Mouse (Mus musculus) liver, adult 2 months (tissue): ENCODE results near the gene Ptprd.

Experiments
- CTCF ChIP-seq: fragments of 200-500 bp; IDR thresholded peaks from 2 replicates; pipeline ENCODE4 v1.5.1; 2011; ENCODE audit warnings: low read depth, low read length, control low read depth
- POLR2A ChIP-seq: fragments of 200-500 bp; IDR thresholded peaks from 2 replicates; pipeline ENCODE4 v1.6.1; 2011; ENCODE audit warnings: low read length, control low read depth; ENCODE audit not compliant: insufficient read depth; ENCODE audit errors: extremely low read depth

- TF ChIP-seq CTCF, result no peak
- no peak for TF ChIP-seq POLR2A
Measured at GRCm38 (mm10) chr4:77644435-77644834, 567.3 kb downstream of the Ptprd start.
